ENCODE assay signal across 21 mouse cellular contexts in genomic region chr2:75632721-75633181, GRCm38 (mm10). TPM values are rescaled to one million over a fixed set of nuclear protein-coding genes. Genes with fewer than 3 reads are reported as not detected.
DNase-seq lines count a peak whose midpoint lies in the region; ATAC-seq and TF ChIP-seq lines count a peak whose summit lies in the region.
"Had no signal": no experiment of that assay in that cellular context is flagged by ENCODE, and none has a peak within 500 bp of the region (broad histone marks: within the 10 kb centered on the region; RNA-seq: fewer than 3 reads in every experiment).

No protein-coding gene starts in this region.

- no peaks in the 10 kb centered on the region for H3K27me3 ChIP-seq in kidney, embryonic 15.5 days
- no peaks in the 10 kb centered on the region for H3K27me3 ChIP-seq in lung, embryonic 16.5 days (ENCODE audit: control insufficient read depth, insufficient read depth, low read depth, low read length)
- no peaks in the 10 kb centered on the region for H3K27me3 ChIP-seq in small intestine, adult 2 months (ENCODE audit: control insufficient read depth, insufficient read depth, low read length)
- H3K27me3 ChIP-seq: embryonic facial prominence, embryonic 15.5 days; neural tube, embryonic 13.5 days had no signal

- no peak overlapping the region for H3K4me3 ChIP-seq in kidney, embryonic 15.5 days (replicated peaks)
- H3K4me3 ChIP-seq in lung, embryonic 16.5 days (ENCODE audit: low read length): no peak overlapping the region
- no peak overlapping the region for H3K4me3 ChIP-seq in small intestine, adult 2 months (ENCODE audit: low read depth, low read length)
- H3K4me3 ChIP-seq: embryonic facial prominence, embryonic 15.5 days; liver, embryonic 13.5 days; neural tube, embryonic 13.5 days had no signal

- no peaks in the 10 kb centered on the region for H3K36me3 ChIP-seq in kidney, embryonic 15.5 days
- H3K36me3 ChIP-seq in lung, embryonic 16.5 days (ENCODE audit: control insufficient read depth, insufficient read depth, low read length): no peaks in the 10 kb centered on the region
- H3K36me3 ChIP-seq in small intestine, adult 2 months (ENCODE audit: control insufficient read depth, insufficient read depth, low read length): no peaks in the 10 kb centered on the region
- H3K36me3 ChIP-seq: embryonic facial prominence, embryonic 15.5 days; liver, embryonic 13.5 days; neural tube, embryonic 13.5 days had no signal

- TF ChIP-seq CTCF in small intestine, adult 2 months (IDR thresholded peaks at IDR 0.05; ENCODE audit: extremely low read depth, insufficient read length, insufficient replicate concordance, low read depth, low read length): no peak

- H3K4me1 ChIP-seq in kidney, embryonic 15.5 days: peaks cover 15% of the 10 kb centered on the region
- H3K4me1 ChIP-seq in lung, embryonic 16.5 days (replicated peaks; ENCODE audit: control insufficient read depth, insufficient read depth, low read length): peaks cover 8% of the 10 kb centered on the region; the same call in 1 of the 2 replicates
- peaks cover 14% of the 10 kb centered on the region for H3K4me1 ChIP-seq in small intestine, adult 2 months (ENCODE audit: control insufficient read depth, insufficient read depth, insufficient read length, low read length)
- H3K4me1 ChIP-seq: neural tube, embryonic 13.5 days had no signal

- no peak for ATAC-seq in kidney, embryonic 15.5 days (replicated peaks; ENCODE audit: low FRiP score)
- no peak for ATAC-seq in lung, embryonic 16.5 days (ENCODE audit: low read depth)
- no peak for ATAC-seq in activated CD4-positive, CD25-positive, alpha-beta regulatory T cell, adult 4 months
- ATAC-seq: forebrain, embryonic 16.5 days had no signal

- WGBS in kidney, embryonic 15.5 days: 69% methylated on average over 12 of the region's 12 CpGs
- WGBS in lung, embryonic 16.5 days: 82% methylated on average over 12 of the region's 12 CpGs
- 21% methylated on average over 12 of the region's 12 CpGs for WGBS in small intestine, adult 2 months

- no peak for DNase-seq in kidney, postnatal 10 days
- DNase-seq in lung, postnatal 25 days (ENCODE audit: low spot score): no peak
- peak; percentile 59 for DNase-seq in ZHBTc4 (ENCODE audit: low read depth, low spot score)
- no peak for DNase-seq in urinary bladder, postnatal 25 days (ENCODE audit: low spot score)
- DNase-seq: adrenal gland, adult 2 months; cerebellum, adult 2 months; cerebellum, postnatal 36 days; heart, postnatal 36 days; left cerebral cortex, postnatal 4 days; liver, embryonic 13.5 days; midbrain, embryonic 14.5 days; right cerebral cortex, adult 18-20 months; thymus, postnatal 36 days had no signal

- peak overlapping the region; percentile 42 for H3K27ac ChIP-seq in kidney, embryonic 15.5 days
- peak overlapping the region; percentile 78 for H3K27ac ChIP-seq in lung, embryonic 16.5 days (ENCODE audit: low read length)
- H3K27ac ChIP-seq in small intestine, adult 2 months (ENCODE audit: insufficient read depth, low read depth, low read length): peak overlapping the region; percentile 10; the same call in 1 of the 2 replicates
- H3K27ac ChIP-seq: embryonic facial prominence, embryonic 15.5 days; hindbrain, embryonic 14.5 days; liver, embryonic 13.5 days; neural tube, embryonic 13.5 days had no signal

- H3K9me3 ChIP-seq in kidney, embryonic 15.5 days (replicated peaks): no peaks in the 10 kb centered on the region
- H3K9me3 ChIP-seq in lung, embryonic 16.5 days (ENCODE audit: control insufficient read depth, low read length): no peaks in the 10 kb centered on the region
- H3K9me3 ChIP-seq: embryonic facial prominence, embryonic 15.5 days; liver, embryonic 13.5 days; neural tube, embryonic 13.5 days had no signal

- H3K9ac ChIP-seq in kidney, embryonic 15.5 days: no peak overlapping the region
- no peak overlapping the region for H3K9ac ChIP-seq in lung, embryonic 16.5 days (ENCODE audit: low read length)
- H3K9ac ChIP-seq: embryonic facial prominence, embryonic 15.5 days; hindbrain, embryonic 14.5 days; liver, embryonic 13.5 days; neural tube, embryonic 13.5 days had no signal

- no peak overlapping the region for H3K4me2 ChIP-seq in kidney, embryonic 15.5 days
- H3K4me2 ChIP-seq in lung, embryonic 16.5 days (ENCODE audit: low read depth, low read length): peak overlapping the region; percentile 34
- H3K4me2 ChIP-seq: embryonic facial prominence, embryonic 15.5 days; hindbrain, embryonic 14.5 days; liver, embryonic 13.5 days; neural tube, embryonic 13.5 days had no signal

- no peak for TF ChIP-seq POLR2A in small intestine, adult 2 months (IDR thresholded peaks at IDR 0.05; ENCODE audit: low read depth, low read length)

RNA-seq across cellular contexts. Expression of gene Hnrnpa3, which starts 26.3 kb away (rescaled TPM):
- polyA plus RNA-seq in kidney, embryonic 15.5 days (2015; fragmentation: Nextera tagmentation; extraction: Ambion mirVana): 381 and 397 TPM in 2 replicates
- polyA plus RNA-seq in lung, embryonic 16.5 days (2015; fragmentation: Nextera tagmentation; extraction: Ambion mirVana): 298 and 346 TPM in 2 replicates
- polyA plus RNA-seq in small intestine, adult 2 months (2012; rRNA removed): 4.4 and 9.0 TPM in 2 replicates
- polyA plus RNA-seq in activated CD4-positive, CD25-positive, alpha-beta regulatory T cell, adult 4 months (2017; shearing (Covaris generic)): 100 to 1,000 TPM; 133 to 270 TPM

Comparison
In these comparisons a context has a peak if more than half of its experiments do, and no peak if none do; other contexts are left out.
1. H3K27ac ChIP-seq: peak in every context shown above with its lines; median percentile 78 in lung, embryonic 16.5 days; 42 in kidney, embryonic 15.5 days; 10 in small intestine, adult 2 months.
2. RNA of gene Hnrnpa3, which starts 26.3 kb away (polyA plus RNA-seq): 381 to 397 TPM in kidney, embryonic 15.5 days, 298 to 346 TPM in lung, embryonic 16.5 days and 133 to 270 TPM in activated CD4-positive, CD25-positive, alpha-beta regulatory T cell, adult 4 months; 4.4 to 9.0 TPM in small intestine, adult 2 months; every median in the first group is over 10 times any median in the second.